In genomic region chr14:74691963-74692362, GRCm38 (mm10) we compare ENCODE assay signal across 22 mouse cellular contexts. TPM values are rescaled to one million over a fixed set of nuclear protein-coding genes. Genes with fewer than 3 reads are reported as not detected.
DNase-seq lines count a peak whose midpoint lies in the region; ATAC-seq and TF ChIP-seq lines count a peak whose summit lies in the region.
"Had no signal": no experiment of that assay in that cellular context is flagged by ENCODE, and none has a peak within 500 bp of the region (broad histone marks: within the 10 kb centered on the region; RNA-seq: fewer than 3 reads in every experiment).

No protein-coding gene starts in this region.

- no peak overlapping the region for H3K4me3 ChIP-seq in limb, embryonic 13.5 days
- H3K4me3 ChIP-seq in limb, embryonic 10.5 days, result no peak overlapping the region
- H3K4me3 ChIP-seq in limb, embryonic 14.5 days (replicated peaks; ENCODE audit: low read length), result no peak overlapping the region
- H3K4me3 ChIP-seq in limb, embryonic 15.5 days, result no peak overlapping the region

- H3K27me3 ChIP-seq in limb, embryonic 13.5 days, result no peaks in the 10 kb centered on the region; the same call in 1 of the 2 replicates
- H3K27me3 ChIP-seq in limb, embryonic 10.5 days (ENCODE audit: low read depth, poor library complexity, severe bottlenecking), result no peaks in the 10 kb centered on the region
- H3K27me3 ChIP-seq in limb, embryonic 14.5 days (ENCODE audit: control insufficient read depth, insufficient read depth, low read length), result no peaks in the 10 kb centered on the region
- H3K27me3 ChIP-seq in limb, embryonic 15.5 days, result no peaks in the 10 kb centered on the region
- H3K27me3 ChIP-seq: CH12.LX, Patski had no signal

- H3K9me3 ChIP-seq in limb, embryonic 13.5 days, result no peaks in the 10 kb centered on the region
- no peaks in the 10 kb centered on the region for H3K9me3 ChIP-seq in limb, embryonic 10.5 days (replicated peaks)
- no peaks in the 10 kb centered on the region for H3K9me3 ChIP-seq in limb, embryonic 14.5 days (ENCODE audit: control insufficient read depth, low read length)
- H3K9me3 ChIP-seq in limb, embryonic 15.5 days, result no peaks in the 10 kb centered on the region
- H3K9me3 ChIP-seq: G1E had no signal

- TF ChIP-seq POLR2A in limb, embryonic 14.5 days (IDR thresholded peaks at IDR 0.05; ENCODE audit: borderline replicate concordance, extremely low read depth, insufficient read depth, insufficient read length), result no peak

- ATAC-seq in limb, embryonic 13.5 days (ENCODE audit: low FRiP score, low read depth), result peak; percentile 68; the same call in 1 of the 2 replicates
- ATAC-seq in limb, embryonic 14.5 days (ENCODE audit: low FRiP score, low read depth), result peak; percentile 53
- peak; percentile 63; the same call in 1 of the 2 replicates for ATAC-seq in limb, embryonic 15.5 days (ENCODE audit: insufficient number of reproducible peaks, low FRiP score, low TSS enrichment, low read depth)
- ATAC-seq in granulocyte monocyte progenitor cell, adult 5-6 weeks (replicated peaks; ENCODE audit: poor library complexity, severe bottlenecking), result no peak
- ATAC-seq: activated CD4-positive, CD25-positive, alpha-beta regulatory T cell, adult 4 months; CD4-positive, CD25-positive, alpha-beta regulatory T cell, adult 4 months; Patski had no signal

- no peak overlapping the region for H3K4me2 ChIP-seq in limb, embryonic 13.5 days (replicated peaks)
- H3K4me2 ChIP-seq in limb, embryonic 14.5 days (replicated peaks; ENCODE audit: low read depth, low read length, severe bottlenecking), result no peak overlapping the region
- H3K4me2 ChIP-seq in limb, embryonic 15.5 days, result no peak overlapping the region

- DNase-seq in limb, embryonic 10.5 days (ENCODE audit: low spot score), result no peak
- DNase-seq in limb, embryonic 14.5 days (ENCODE audit: low spot score), result peak; percentile 47
- DNase-seq in MN1 (ENCODE audit: low spot score), result no peak
- DNase-seq: adrenal gland, adult 2 months; adrenal gland, adult 8-10 months; adrenal gland, postnatal 10 days; adrenal gland, postnatal 14 days; adrenal gland, postnatal 25 days; adrenal gland, postnatal 36 days; B cell, adult 2 months; cerebellum, adult 11 months; cerebellum, adult 11-12 months; cerebellum, adult 18-20 months; cerebellum, adult 2 months had no signal

- no peak overlapping the region for H3K27ac ChIP-seq in limb, embryonic 13.5 days
- H3K27ac ChIP-seq in limb, embryonic 10.5 days, result no peak overlapping the region
- H3K27ac ChIP-seq in limb, embryonic 14.5 days (replicated peaks; ENCODE audit: low read depth, low read length), result no peak overlapping the region
- H3K27ac ChIP-seq in limb, embryonic 15.5 days, result no peak overlapping the region

- H3K9ac ChIP-seq in limb, embryonic 13.5 days, result no peak overlapping the region
- H3K9ac ChIP-seq in limb, embryonic 14.5 days (ENCODE audit: low read depth, low read length, severe bottlenecking), result no peak overlapping the region
- H3K9ac ChIP-seq in limb, embryonic 15.5 days, result no peak overlapping the region

- H3K4me1 ChIP-seq in limb, embryonic 13.5 days, result peaks cover 21% of the 10 kb centered on the region; the same call in 1 of the 2 replicates
- 0 out of 2 replicates have a peak, but pooled peaks cover 4% of the 10 kb centered on the region for H3K4me1 ChIP-seq in limb, embryonic 10.5 days
- H3K4me1 ChIP-seq in limb, embryonic 14.5 days (ENCODE audit: control insufficient read depth, insufficient read depth, low read length), result no peaks in the 10 kb centered on the region
- H3K4me1 ChIP-seq in limb, embryonic 15.5 days, result no peaks in the 10 kb centered on the region

- 47% methylated on average over 2 of the region's 2 CpGs for WGBS in limb, embryonic 13.5 days
- WGBS in limb, embryonic 10.5 days, result 85% methylated on average over 2 of the region's 2 CpGs
- WGBS in limb, embryonic 14.5 days, result 31% methylated on average over 2 of the region's 2 CpGs
- WGBS in limb, embryonic 15.5 days, result 41% methylated on average over 2 of the region's 2 CpGs

- H3K36me3 ChIP-seq in limb, embryonic 13.5 days, result no peaks in the 10 kb centered on the region
- H3K36me3 ChIP-seq in limb, embryonic 10.5 days, result no peaks in the 10 kb centered on the region
- no peaks in the 10 kb centered on the region for H3K36me3 ChIP-seq in limb, embryonic 14.5 days (ENCODE audit: control insufficient read depth, insufficient read depth, low read length)
- no peaks in the 10 kb centered on the region for H3K36me3 ChIP-seq in limb, embryonic 15.5 days
- H3K36me3 ChIP-seq: G1E had no signal

RNA-seq across cellular contexts. Expression of gene Esd, which starts 40.1 kb away (rescaled TPM):
- 330 and 342 TPM in 2 replicates for polyA plus RNA-seq in limb, embryonic 13.5 days (2015; fragmentation: Nextera tagmentation; extraction: Ambion mirVana)
- 309 and 315 TPM in 2 replicates for polyA plus RNA-seq in limb, embryonic 10.5 days (2016; fragmentation: Nextera tagmentation; extraction: Ambion mirVana)
- 167 and 174 TPM in 2 replicates for polyA plus RNA-seq in limb, embryonic 14.5 days (2012; rRNA removed)
- polyA plus RNA-seq in limb, embryonic 14.5 days (2014; fragmentation: Nextera tagmentation; extraction: Ambion mirVana), result 315 and 339 TPM in 2 replicates
- 264 and 274 TPM in 2 replicates for polyA plus RNA-seq in limb, embryonic 15.5 days (2015; fragmentation: Nextera tagmentation; extraction: Ambion mirVana)
- 154 and 158 TPM in 2 replicates for total RNA-seq in granulocyte monocyte progenitor cell, adult 5-6 weeks (2014; fragmentation: Nextera tagmentation)
- total RNA-seq in granulocyte monocyte progenitor cell, adult 5-6 weeks (2017), result 231 and 250 TPM in 2 replicates

RNA-seq across cellular contexts. Expression of gene Htr2a, which starts 51.3 kb away (rescaled TPM):
- polyA plus RNA-seq in limb, embryonic 13.5 days (2015; fragmentation: Nextera tagmentation; extraction: Ambion mirVana), result 0.57 and 0.81 TPM in 2 replicates
- 0.04 and 0.06 TPM in 2 replicates for polyA plus RNA-seq in limb, embryonic 10.5 days (2016; fragmentation: Nextera tagmentation; extraction: Ambion mirVana)
- 1.2 and 1.6 TPM in 2 replicates for polyA plus RNA-seq in limb, embryonic 14.5 days (2012; rRNA removed)
- polyA plus RNA-seq in limb, embryonic 14.5 days (2014; fragmentation: Nextera tagmentation; extraction: Ambion mirVana), result 1.4 and 1.8 TPM in 2 replicates
- polyA plus RNA-seq in limb, embryonic 15.5 days (2015; fragmentation: Nextera tagmentation; extraction: Ambion mirVana), result 0.99 and 1.1 TPM in 2 replicates
- total RNA-seq in granulocyte monocyte progenitor cell, adult 5-6 weeks (2014; fragmentation: Nextera tagmentation), result 0.32 TPM in 1 of 2 replicates, not detected in the other
- total RNA-seq in granulocyte monocyte progenitor cell, adult 5-6 weeks (2017), result 0.31 and 0.43 TPM in 2 replicates
- total RNA-seq: adrenal gland, postnatal 25 days; CH12.LX had no signal
- polyA plus RNA-seq: CD4-positive, CD25-positive, alpha-beta regulatory T cell, adult 4 months; G1E had no signal
